Mouse (Mus musculus) gastrocnemius, adult 18-20 months (tissue): Measurements from ENCODE around the gene 1700123O20Rik. TPM values are rescaled to one million over a fixed set of nuclear protein-coding genes. Genes with fewer than 3 reads are reported as not detected.

Experiments used
- DNase-seq: peaks from one replicate; pipeline ENCODE4 v3.0.0; 2021; ENCODE audit warnings: low spot score
- long read RNA-seq, 2 experiments: library from polyadenylated mRNA; stranded (forward); transcript quantifications; one replicate each; pipeline ENCODE4 v2.0.0; 2021
- total RNA-seq, 2 experiments: library from RNA; stranded (reverse); gene quantifications; 2 replicates each; pipeline ENCODE4 v1.2.3; 2021

The 1700123O20Rik gene
- 10 to 100 TPM in 1 of 2 experiments, 1 to 10 TPM in 1; 7.8 to 10.6 TPM for total RNA-seq
- long read RNA-seq, experiment 1, transcript 1700123O20Rik-201 (2 exons, 1,843 nt): major isoform, 13 of 18 reads
- long read RNA-seq, experiment 1, partial matches to known transcripts: 0 of 18 reads
- long read RNA-seq, experiment 1, other reads (novel, unspliced or antisense): 2 of 18 reads
- long read RNA-seq, experiment 2, transcript 1700123O20Rik-201 (2 exons, 1,843 nt): major isoform, 19 of 19 reads
- long read RNA-seq, experiment 2, partial matches to known transcripts: 0 of 19 reads
- long read RNA-seq, experiment 2, other reads (novel, unspliced or antisense): 0 of 19 reads

DNA sequence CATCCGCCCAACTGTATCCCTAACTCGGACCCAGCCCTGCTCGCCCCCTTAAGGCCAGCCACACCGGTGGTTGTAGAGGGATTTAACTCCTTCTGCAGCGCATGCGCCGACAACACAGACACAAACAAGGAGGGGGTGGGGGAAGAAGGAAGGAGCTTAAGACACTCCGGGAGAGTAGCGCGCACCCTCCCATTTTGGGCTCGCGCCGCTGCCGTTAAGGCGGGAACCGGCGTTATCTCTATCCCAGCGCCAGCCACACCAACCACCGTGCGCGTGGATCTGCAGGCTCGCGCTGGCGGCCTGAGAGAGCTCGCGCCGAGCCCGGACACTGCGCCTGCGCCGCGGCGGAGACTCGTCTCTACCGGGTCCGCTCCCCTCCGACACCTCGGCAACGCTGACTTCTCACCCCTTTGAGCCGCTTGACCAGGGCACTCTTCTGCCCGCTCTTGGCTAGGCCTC, at the start of gene 1700123O20Rik:
1700123O20Rik (plus strand) TSS at position 154 of the 459 bp plus-strand sequence.
- no peak for DNase-seq

DNA sequence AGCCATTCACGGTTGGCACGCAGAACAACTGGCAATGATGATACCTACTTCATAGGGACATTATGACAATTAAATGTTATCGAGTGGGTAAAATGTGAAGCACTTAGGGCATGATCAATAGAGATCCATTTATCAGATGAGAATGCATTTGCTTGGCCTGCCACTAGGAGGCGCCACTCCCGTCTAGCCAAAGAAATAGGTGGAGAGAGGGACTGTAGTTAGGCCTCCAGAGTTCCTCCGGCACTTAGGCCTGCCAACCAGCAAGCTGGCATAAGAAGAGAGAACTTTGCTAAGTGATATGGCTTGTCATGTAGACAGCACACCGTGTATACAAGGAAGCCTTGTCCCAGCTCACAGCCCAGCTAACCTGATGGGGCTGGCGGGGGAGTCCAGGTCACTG, 49.1 kb upstream of the 1700123O20Rik start:
- peak; percentile 37 for DNase-seq

DNA sequence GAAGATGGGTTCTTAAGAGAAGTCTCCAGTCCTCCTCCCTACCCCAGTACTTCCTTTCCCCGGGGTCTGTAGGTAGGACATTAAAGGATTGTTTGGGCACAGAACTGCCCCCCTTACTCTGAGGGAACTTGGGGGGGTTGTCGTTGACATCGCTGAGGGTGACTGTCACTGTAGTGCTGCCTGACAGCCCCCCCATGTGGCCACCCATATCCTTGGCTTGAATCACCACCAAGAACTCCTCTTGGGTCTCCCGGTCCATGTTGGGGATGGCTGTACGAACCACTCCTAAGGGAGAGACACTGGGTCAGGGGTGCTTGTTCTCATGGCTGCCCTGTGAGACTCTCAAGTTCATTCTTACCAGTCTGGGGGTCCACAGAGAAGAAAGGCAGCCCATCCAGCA, 47.8 kb upstream of the 1700123O20Rik start:
- no peak for DNase-seq

DNA sequence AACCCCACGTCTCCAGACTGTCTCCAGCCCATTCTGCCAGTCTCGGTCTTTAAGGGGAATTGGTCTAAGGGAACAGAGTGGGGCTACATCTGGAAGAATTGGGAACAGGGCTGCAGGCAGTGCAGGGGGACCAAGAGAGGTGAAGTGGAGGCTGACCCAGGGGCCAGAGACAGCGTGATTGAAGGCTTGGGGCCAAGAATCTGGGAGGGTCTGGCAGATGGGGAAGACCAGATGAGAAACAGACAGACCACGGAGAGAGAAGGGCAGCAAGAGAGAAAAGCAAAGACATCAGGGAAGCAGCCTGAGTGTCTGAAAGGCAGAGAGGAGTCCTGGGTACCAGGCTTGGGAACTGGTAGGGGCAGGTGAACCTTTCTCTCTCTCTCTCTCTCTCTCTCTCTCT, 45.9 kb upstream of the 1700123O20Rik start:
- no peak for DNase-seq

DNA sequence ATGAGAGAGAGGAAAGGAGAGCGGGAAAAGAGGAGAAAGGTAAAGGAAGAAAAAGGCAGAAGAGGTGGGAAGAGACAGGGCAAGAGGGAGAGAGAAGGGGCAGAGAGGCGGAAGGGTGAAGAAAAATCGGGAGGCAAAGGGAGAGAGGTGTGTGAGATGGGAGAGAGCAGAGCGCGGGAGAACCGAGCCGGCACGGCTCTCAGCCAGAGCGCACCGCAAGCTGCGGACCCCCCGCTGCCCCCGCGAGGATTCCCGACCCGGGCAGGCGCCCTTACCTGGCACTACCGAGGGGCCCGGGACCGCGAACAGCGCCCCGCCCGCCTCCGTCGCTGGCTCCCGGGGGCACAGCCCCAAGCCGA, 45.1 kb upstream of the 1700123O20Rik start, which contains the start of gene Gm17606:
Gm17606 (plus strand) TSS at position 7 of the 359 bp plus-strand sequence.
- DNase-seq: no peak

DNA sequence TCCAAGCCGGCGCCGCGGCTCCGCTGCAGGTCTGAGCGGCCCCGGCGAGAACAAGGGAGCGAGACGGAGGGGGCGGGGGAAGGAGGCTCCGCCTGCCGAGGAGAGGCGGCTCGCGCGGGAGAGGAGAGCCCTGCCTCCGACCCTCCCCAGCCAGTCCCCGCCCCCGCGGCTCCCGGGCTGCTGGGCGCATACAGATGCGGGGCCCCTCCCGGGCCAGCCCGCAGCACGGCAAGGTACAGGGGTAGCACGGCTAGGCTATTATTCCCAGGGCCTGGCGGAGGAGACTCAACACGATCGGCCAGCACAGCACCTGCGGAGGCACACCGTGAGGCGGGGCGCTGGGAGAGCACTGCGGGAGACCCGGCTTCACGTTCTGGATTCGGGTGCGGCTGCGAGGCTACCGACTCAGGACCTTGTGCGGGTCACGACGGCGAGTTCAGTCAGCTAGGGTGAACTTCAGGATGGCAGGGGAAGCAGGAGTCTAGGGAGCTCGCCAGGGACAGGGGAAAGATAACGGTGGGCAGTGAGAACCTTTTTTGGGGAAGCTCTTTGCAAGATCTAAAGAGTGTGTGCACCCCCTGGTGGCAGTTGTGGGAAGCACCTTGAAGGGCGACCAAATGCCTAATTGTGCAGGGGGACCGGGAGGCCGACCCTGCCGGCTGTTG, 44.6 kb upstream of the 1700123O20Rik start, which contains the start of gene Cdh24:
Cdh24 (minus strand) TSS at position 60 of the 665 bp plus-strand sequence.
- peak; percentile 78 for DNase-seq

DNA sequence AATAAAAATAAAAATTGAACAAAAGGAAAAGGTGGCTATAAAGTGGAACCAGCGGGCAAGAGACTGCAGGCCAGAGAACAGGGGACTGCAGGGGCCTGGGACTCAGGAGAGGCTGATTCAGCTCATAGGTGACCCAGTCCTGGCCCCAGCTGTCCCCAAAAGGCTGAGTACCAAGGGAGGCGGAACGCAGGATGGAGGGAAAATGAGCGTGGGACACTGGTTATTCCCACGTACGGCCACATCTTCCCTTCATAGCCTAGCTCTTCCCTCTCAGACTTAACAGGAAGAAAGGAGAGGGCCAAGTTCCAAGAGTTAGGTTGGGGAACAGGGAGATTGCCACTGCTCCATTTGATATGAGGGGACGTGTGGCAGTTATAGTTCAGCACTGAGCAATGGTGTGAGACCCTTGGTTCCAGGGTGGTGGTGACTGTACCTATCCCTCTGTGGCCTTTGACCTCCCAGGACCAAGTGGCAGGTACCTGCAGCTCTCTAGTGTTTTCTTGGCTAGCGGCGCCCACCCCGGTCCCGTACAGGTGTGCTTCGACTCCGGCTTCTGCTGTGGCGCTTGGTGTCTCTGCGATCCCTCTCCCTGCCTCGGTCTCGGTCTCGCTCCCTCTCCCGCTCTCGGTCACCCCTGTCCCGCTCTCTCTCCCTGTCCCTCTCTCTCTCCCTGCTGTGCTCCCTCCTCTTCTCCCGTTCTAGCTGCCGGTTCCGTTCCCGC, 43.6 kb upstream of the 1700123O20Rik start:
- DNase-seq: no peak

DNA sequence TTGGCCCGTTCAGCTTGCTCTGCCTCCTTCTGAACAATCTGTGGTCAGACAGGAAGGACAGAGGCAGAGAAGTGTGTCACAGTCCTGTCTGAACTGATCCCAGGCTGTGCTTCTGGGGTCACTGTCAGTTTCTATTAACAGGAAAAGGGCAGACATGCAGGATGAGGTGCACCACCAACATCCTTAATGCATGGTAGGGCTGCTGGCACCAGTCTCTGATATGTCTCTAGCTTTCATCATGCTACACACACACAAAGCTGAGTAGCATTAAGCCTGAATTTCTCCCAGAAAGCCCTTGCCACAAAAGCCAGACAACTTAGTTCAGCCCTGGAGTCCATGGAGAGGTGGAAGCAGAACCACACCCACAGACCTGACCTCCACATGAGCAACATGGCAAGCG, 43.0 kb upstream of the 1700123O20Rik start:
- DNase-seq: no peak

DNA sequence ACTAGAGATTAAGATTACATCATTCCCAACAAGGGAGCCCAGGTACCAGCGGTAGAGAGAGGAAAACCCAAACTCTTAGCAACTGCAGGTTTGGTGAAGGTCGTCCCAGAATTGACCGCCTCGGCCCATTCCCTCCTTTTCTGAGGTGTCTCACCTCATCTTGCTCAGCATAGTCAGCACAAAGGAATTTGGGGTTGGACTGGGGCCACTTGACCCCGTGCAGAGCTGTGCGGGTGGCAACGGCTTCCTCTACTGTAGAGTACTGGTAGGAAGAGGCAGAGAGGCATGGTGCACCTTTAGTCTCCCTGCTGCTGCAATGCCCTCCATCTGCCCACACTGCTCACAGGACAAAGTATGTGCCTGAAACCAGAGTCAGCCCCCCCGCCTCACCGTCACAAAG, 41.7 kb upstream of the 1700123O20Rik start:
- DNase-seq: no peak

DNA sequence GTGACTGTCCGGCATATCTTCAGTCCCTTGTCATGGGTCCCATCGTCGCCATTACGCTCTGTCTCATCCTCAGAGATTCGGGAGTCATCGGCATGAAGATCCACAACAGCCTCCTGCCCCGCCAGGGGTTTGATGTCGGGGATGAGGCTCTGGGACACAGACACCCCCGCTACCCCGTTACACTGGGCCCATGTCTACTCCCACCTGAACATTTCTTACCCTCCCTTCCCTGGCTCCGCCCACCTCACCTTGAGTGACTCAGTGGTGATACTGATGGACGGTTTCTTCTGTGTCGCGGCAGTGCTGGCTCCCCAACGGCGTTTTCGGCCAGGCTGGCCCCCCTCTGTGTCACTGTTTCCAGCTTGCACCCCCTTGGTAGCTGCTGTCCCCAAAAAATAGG, 39.6 kb upstream of the 1700123O20Rik start:
- no peak for DNase-seq

DNA sequence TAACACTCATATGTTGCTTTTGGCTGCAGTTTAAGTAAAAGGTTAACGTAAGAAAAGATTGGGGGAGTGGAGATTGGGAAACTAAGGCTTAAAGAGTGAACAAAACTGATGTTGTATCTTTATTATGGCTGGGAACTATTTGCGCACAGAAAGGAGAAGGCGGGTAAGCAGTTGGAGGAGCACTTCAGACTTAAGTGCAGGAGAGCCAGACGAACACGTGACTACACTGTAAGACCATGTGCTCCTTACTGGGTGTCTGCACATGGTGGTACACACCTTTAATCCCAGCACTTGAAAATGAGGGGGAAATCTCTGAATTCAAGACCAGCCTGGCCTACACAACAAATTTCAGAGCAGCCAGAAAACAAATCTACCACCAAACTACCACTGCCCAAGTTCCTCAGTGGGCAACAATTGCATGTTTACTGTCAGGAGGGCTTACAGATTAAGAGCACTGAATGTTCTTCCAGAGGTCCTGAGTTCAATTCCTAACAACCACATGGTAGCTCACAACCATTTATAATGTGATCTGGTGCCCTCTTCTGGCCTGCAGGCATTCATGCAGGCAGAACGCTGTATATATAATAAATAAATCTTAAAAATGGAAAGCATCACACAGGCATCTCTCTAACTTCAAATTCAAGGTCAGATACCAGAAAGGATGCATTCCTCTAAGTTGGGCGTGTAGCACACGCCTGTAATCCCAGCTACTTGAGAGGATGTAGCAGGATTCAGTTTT, 38.9 kb upstream of the 1700123O20Rik start:
- no peak for DNase-seq

DNA sequence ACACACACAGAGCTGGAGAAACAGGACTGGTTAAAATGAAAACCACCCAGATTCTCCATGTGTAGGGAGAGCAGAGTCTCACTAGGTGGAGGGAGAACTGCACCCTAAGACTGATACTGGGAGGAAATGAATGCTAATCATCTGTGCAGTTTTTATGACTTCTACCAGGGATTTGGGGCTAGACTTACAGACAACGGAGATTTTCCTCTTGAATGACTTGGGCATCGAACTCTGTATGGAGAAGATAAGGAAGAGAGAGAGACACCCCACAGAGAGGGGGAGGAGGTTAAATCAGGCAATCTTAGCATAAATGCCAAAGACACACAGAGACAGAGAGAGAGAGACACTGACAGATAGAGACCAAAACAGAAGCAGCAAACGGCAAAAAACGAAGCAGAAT, 38.1 kb upstream of the 1700123O20Rik start:
- no peak for DNase-seq

DNA sequence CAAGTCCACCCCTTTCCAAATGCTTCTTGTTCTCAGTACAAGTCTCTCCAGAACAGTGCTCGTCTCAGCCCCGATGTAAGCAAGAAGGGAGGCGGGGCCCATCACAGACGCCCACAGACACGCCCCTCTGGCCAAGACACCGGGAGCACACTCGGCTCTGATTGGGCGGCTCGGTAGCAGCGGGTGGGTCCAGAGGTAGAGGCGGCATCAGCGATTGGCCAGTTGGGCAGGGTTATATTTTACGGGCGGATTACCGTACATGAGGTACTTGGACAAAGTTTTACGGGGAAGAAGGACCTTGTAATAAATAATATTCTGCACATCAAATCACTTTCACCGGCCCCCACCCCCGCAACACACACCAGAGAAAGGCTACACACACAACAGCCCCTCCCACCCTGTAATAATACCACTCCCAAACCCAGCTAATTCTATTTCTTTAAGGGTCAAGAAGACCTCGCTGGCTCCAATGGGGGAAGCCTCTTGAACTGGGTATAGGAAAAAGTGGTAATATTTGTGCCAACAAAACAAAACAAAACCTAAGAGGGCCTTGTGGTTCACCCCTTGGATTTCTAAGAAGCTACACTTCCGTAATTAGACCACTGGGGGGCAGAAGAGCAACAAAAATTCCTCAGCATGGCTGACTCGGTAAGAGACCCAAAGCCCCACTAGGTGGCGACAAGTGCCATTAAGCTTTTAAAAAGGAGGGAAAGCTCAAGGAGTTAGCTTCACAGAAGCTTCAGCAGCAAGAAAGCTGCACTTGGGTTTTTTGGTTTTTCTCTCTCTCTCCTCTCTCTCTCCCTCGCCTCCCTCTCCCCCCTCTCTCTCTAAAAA, 35.2 kb upstream of the 1700123O20Rik start:
- DNase-seq: peak; percentile 88

DNA sequence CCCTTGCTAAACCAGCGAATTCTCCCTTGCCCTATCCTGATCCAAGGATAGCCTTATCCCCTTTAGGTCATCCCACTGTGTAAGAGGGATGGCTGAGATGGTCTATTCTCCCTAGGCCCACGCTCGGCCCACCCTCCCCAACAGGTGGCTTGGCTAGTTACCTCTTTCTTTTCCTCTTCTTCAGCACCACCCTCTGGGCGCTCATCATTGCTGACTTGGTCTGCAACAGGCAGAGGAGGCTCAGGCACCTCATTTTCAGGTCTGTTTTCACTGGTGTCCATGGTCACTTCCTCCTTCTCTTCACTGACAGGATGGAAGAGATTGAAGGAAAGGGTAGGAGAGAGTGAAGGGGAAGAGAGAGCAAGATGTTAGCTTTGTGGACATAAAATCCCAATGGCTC, 34.5 kb upstream of the 1700123O20Rik start:
- DNase-seq: no peak

DNA sequence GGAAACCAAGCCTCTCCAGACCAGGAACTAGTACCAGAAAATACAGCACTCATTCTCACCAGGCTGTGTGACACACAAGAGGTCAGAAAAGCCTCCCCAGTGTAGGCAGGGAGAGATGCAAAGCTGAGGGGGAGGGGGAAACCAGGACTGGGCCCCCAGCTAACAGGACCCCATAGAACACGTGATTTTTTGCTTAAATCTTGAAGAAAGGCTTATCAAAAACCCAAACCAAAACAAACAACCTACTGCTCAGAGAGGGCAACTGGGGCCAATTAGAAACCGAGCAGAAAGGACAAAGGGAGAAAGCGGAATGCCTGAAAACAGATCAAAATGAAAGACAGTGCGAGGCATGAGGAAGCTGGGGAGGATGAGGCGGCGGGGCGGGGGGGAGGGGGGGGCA, 33.2 kb upstream of the 1700123O20Rik start:
- DNase-seq: no peak

DNA sequence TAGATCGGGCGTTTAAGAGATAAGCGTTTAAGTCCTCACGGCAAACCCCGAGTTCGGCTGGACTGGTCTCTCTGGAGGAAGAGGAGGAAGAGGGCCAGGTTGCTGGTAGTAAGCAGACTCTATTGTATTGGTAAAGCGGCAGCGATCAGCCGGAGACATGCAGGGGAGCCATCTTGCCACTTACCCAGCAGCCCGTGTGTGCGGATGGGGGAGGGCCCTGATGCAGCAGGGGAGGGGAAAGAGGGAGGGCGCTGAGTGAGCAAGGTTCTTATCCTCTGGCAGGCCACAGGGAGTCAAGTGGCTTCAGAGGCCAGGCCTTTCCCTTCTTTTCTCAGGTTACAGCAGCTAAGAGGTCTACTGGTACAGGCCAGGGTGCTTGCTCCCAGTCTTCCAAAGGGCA, 32.5 kb upstream of the 1700123O20Rik start:
- DNase-seq: peak; percentile 91

DNA sequence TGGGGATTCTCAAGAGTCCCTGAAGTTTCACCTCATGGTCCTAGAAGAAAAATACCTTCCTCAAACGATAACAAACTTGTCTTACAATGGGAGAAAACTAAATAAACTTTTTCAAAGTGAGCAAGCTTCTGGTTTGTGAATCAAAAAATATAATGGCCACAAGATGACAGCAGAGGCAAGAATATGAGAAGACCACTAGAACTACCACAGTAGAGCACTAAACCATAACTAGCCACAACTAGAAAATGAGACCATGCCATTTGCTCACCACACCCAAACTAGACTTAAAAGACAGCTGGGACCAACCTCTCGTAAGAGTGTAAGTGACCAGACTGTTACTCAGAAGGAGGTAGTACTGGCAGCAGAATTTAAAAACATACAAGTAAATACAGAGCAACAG, 26.0 kb upstream of the 1700123O20Rik start:
- DNase-seq: no peak

DNA sequence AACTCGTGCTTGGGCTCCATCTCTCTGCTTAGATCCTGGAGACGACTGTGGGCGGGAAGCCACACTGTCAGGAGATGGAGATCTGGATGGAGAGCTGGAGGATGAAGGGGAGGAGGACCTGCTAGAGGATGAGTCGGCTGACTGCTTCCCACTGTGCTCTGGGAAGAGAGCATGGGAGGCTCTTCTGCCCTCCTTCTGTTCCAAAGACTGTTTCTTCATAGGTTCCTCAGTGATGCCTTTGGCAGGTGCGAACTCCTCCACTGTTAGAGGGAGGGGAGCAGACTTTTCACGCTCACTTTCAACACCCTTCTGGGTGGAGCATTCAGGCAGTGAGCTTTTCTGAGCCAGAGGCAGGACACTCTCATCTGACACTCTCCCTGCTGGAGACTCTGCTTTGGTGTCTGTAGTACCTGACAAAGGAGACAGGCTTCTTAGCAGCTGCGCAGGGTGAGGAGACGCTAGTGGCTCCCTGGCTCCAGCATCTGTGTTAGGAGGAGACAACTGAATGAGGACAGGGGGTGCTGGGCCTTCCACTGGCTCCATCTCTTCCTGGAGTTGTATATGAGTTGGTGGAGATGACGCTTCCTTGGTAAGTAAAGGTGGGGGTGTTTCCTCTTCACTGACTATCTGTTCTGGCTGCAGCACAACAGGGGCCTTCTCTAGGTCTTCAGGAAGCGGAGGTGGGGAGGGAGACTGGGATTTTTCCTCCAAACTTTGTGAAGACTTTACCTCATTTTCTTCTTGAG, 21.4 kb upstream of the 1700123O20Rik start:
- no peak for DNase-seq

DNA sequence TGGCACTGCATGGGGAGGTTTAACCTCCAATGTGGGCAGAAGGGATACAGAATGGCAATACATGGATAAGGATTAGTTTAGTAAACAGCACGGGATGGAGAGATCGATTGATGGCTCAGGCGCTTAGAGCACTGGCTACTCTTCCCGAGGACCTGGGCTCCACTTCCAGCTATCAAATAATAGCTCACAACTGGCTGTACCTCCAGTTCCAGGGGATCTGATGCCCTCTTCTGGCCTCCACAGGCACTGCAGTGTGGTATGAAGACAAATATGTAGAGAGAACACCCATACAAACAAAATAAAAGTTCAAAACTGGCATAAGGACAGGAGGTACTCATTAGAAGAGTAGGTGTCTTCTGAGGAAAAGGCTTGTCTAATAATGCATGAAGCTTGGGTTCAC, 16.6 kb upstream of the 1700123O20Rik start:
- peak; percentile 59 for DNase-seq

DNA sequence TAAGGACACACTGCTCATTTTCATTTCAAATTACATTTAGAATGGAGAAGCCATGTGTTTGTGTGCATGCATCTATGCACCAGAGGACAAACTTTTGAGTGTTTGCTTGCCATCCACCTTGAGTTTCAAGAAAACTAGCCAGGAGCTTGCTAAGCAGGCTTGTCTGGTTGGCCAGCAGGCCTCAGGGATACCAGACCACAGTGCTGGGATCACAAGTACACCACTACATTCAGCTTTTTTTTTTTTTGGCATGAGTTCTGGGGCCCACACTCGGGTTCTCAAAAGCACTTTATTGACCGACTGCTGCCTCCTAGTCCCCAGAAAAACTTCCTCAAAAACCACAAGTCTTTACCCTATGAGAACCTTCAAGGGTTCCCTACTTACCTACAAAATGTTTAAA, 11.7 kb upstream of the 1700123O20Rik start:
- DNase-seq: no peak
